In genomic region chr1:33813868-33814794, GRCm38 (mm10) we compare ENCODE assay signal across 8 mouse cellular contexts. TPM values are rescaled to one million over a fixed set of nuclear protein-coding genes. Genes with fewer than 3 reads are reported as not detected.
DNase-seq lines count a peak whose midpoint lies in the region; ATAC-seq lines count a peak whose summit lies in the region.

Zfp451 (minus strand) TSS chr1:33814595.

- H3K4me3 ChIP-seq in intestine, embryonic 14.5 days (ENCODE audit: low read depth, low read length) = peak within 1 kb of the TSS; percentile 87

- peak; percentile 92 for ATAC-seq in intestine, embryonic 14.5 days (replicated peaks; ENCODE audit: low FRiP score, low TSS enrichment, low read depth)

- DNase-seq in adipocyte (ENCODE audit: low spot score) = peak; percentile 86
- peak; percentile 96 for DNase-seq in embryo, embryonic 10 days (ENCODE audit: low spot score)
- peak; percentile 95 for DNase-seq in gastrocnemius, postnatal 14 days
- DNase-seq in intestine, embryonic 14.5 days (ENCODE audit: low spot score) = peak; percentile 96
- peak; percentile 92 for DNase-seq in left cerebral cortex, postnatal 14 days (ENCODE audit: low spot score in 2 of 2)
- peak; percentile 94 for DNase-seq in mesoderm, embryonic 11.5 days (ENCODE audit: low read depth, low spot score)
- peak; percentile 89 to 91 for DNase-seq in right cerebral cortex, postnatal 36 days (ENCODE audit: low spot score in 2 of 2)
- peak; percentile 90 for DNase-seq in yolk sac, embryonic 10.5 days (ENCODE audit: low spot score)

- peak within 1 kb of the TSS; percentile 93 for H3K27ac ChIP-seq in intestine, embryonic 14.5 days (ENCODE audit: low read depth)

- H3K36me3 ChIP-seq in intestine, embryonic 14.5 days (ENCODE audit: control insufficient read depth, insufficient read depth, low read length) = peaks cover 34% of the 10 kb centered on the region

- peak within 1 kb of the TSS; percentile 67 for H3K4me2 ChIP-seq in intestine, embryonic 14.5 days (ENCODE audit: low read length)

- no peaks in the 10 kb centered on the region for H3K27me3 ChIP-seq in intestine, embryonic 14.5 days (replicated peaks; ENCODE audit: control insufficient read depth, insufficient read depth, low read length)

- intact Hi-C loops in gastrocnemius, postnatal 14 days (cut with DNase I; ENCODE audit: low total_unique reads) = no loop called here
- intact Hi-C loops in left cerebral cortex, postnatal 14 days (cut with DNase I) = no loop called here

- peaks cover 17% of the 10 kb centered on the region for H3K4me1 ChIP-seq in intestine, embryonic 14.5 days (replicated peaks; ENCODE audit: control insufficient read depth, insufficient read depth, low read length)

- WGBS in intestine, embryonic 14.5 days = 1% methylated on average over 81 of the region's 85 CpGs

- no peaks in the 10 kb centered on the region for H3K9me3 ChIP-seq in intestine, embryonic 14.5 days (ENCODE audit: control insufficient read depth, low read length)

- peak within 1 kb of the TSS; percentile 96 for H3K9ac ChIP-seq in intestine, embryonic 14.5 days (ENCODE audit: low read length)

RNA-seq across cellular contexts. Expression of gene Zfp451, which starts in this region (rescaled TPM):
- 10 to 100 TPM; 14.1 TPM for total RNA-seq in gastrocnemius, postnatal 14 days (2021)
- 26.4 and 29.7 TPM in 2 replicates for polyA plus RNA-seq in intestine, embryonic 14.5 days (2014; fragmentation: Nextera tagmentation; extraction: Ambion mirVana)
- total RNA-seq in left cerebral cortex, postnatal 14 days (2021) = 10 to 100 TPM; 56.6 to 57.5 TPM

Comparison
In these comparisons a context has a peak if more than half of its experiments do, and no peak if none do; other contexts are left out.
1. Peak in every context shown above with its lines: DNase-seq, ATAC-seq, H3K4me3 ChIP-seq and H3K27ac ChIP-seq.